Mouse (Mus musculus) layer of hippocampus, adult 6 months (tissue): ENCODE results near the gene Notch1. TPM values are rescaled to one million over a fixed set of nuclear protein-coding genes. Genes with fewer than 3 reads are reported as not detected.

ENCODE experiments used
- long read RNA-seq, 2 experiments: library from polyadenylated mRNA; unstranded; transcript quantifications; one replicate each; pipeline ENCODE4 v2.0.0; 2019 to 2020
- microRNA-seq: library from miRNA; unstranded; fragments of <30 nt; microRNA quantifications from one replicate; pipeline ENCODE4 v1.2.0, GENCODE M21; 2020
- polyA plus RNA-seq: library from polyadenylated mRNA; unstranded; fragments of <200 nt; fragmentation: Nextera tagmentation; gene quantifications from 2 replicates; pipeline ENCODE4 v1.2.3, GENCODE M21; 2021

Gene Notch1
- polyA plus RNA-seq, result 7.5 and 7.7 TPM in 2 replicates
- long read RNA-seq, experiment 1, partial matches to known transcripts, result 0 of 4 reads
- long read RNA-seq, experiment 1, other reads (novel, unspliced or antisense), result 4 of 4 reads
- long read RNA-seq, experiment 2, partial matches to known transcripts, result 0 of 7 reads
- long read RNA-seq, experiment 2, other reads (novel, unspliced or antisense), result 7 of 7 reads

DNA sequence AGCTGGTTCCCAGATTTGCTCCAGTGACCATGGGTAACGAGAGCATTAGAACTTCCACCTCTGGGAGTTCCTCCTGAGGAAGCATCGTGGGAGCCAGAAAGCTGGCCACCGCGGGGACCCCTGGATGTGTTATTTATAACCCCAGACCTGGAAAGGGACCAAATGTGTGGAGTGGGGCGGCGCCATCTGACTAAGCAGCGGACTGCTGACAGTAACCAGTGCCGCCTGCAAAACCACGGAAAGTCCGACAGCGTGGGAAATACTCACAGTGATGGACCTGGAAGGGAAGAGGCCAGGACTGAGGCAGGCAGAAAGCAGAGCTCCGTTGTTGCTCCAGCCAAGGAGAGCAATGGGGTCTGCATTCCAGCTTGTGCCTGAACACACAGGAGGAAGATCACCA, at the start of gene Notch1:
Notch1 (minus strand) TSS at position 389 of the 400 bp plus-strand sequence.

DNA sequence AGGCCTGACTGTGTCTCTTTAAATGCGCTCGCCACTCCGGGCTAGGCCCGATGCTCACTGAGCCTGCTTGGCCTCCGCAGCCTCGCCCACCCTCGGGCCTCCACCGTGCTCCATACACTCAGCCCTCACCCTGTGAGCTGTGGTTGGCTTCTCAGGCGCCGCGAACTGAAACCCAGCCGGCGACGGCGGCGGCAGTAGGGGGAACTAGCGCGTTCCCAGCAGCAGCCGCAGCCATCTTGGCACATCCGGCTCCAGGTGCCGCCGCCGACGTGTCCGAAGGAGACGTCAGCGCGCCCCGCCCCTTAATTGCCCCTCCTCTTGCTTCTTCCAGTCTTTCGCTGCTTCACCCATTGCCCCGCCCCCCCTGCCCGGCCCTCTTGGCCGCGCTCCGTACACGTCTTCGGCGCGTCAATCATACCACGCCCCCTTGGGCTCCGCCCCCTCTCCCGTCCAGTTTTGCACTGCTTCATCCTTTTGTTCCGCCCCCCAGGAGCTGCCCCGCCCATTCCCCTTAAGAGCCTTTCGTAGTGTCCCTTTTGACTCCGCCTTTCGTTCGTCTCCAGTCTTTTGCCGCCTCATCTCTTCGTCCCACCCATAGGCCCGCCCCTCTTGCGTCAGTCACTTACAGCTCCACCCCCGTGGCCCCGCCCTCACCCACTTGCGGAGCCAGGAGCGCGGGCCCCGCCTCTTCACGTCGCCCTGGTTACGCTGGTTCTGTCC, 71.4 kb downstream of the Notch1 start, which contains the start of gene Sec16a:
Sec16a (minus strand) TSS at position 271 of the 720 bp plus-strand sequence.

DNA sequence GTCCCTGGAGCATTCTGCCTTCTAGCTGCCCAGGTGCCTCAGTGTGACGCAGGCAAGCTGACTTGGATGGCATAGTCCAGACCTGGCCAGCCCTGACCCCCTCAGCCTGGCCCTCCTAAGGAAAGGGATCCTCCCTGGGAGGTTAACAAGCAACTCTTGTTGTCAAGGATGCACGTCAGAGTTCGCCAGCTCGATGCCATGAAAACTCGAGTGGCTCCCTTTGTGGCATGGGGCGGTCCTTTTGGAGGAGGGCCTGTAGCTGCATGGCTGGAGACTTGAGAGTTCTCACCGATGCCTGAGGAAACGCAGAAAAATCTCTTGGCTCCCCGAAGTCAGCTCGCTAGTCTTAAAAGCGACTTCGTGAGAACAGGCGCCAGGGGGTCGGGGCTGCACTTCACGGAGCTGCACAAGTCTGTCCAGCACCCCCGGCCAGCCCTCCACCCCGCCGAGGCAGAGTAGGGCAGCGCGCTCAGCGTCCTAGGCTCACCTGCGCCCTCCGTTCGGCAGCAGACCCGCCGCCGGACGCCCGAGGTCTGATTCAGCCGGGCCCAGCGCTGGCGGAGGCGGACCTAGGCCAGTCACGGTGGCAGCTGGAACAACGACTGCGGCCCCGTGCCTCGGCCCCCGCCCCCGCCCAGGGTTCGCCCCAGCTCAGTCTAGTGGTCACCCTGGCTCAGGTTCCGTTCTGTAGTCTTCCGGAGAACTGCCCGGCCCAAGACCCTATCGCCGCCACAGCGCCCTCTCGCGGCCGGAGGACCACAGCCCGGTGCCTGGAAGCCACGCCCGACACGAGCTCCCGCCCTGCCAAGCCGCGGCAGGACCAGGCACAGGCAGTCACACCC, 107.7 kb downstream of the Notch1 start, which contains the start of gene Inpp5e:
Inpp5e (minus strand) TSS at position 689 of the 842 bp plus-strand sequence.

Small RNAs within 50 kb of the gene (microRNA-seq; reads per million reads assigned to microRNA genes)
- 0.64 reads per million for gene Mir6996

Other genes with a start within 250 kb of the Notch1 start
- gene Ccdc187, start 222.1 kb downstream of the Notch1 start, polyA plus RNA-seq, result 0.21 TPM in 2 replicates
- 14.3 and 15.6 TPM in 2 replicates for gene Gpsm1, start 201.1 kb downstream of the Notch1 start, polyA plus RNA-seq
- 47.9 and 49.6 TPM in 2 replicates for gene Dnlz, start 164.6 kb downstream of the Notch1 start, polyA plus RNA-seq
- gene Card9, start 155.7 kb downstream of the Notch1 start, polyA plus RNA-seq, result 0.65 and 0.67 TPM in 2 replicates
- gene Snapc4, start 136.0 kb downstream of the Notch1 start, polyA plus RNA-seq, result 5.3 and 5.5 TPM in 2 replicates
- gene Entr1, start 127.3 kb downstream of the Notch1 start, polyA plus RNA-seq, result 66.4 and 77.0 TPM in 2 replicates
- 47.8 and 57.9 TPM in 2 replicates for gene Pmpca, start 127.3 kb downstream of the Notch1 start, polyA plus RNA-seq
- gene Inpp5e, start 107.5 kb downstream of the Notch1 start, polyA plus RNA-seq, result 4.2 and 4.4 TPM in 2 replicates
- 11.0 TPM in 2 replicates for gene Sec16a, start 71.4 kb downstream of the Notch1 start, polyA plus RNA-seq
- 86.2 and 102 TPM in 2 replicates for gene Egfl7, start 63.4 kb upstream of the Notch1 start, polyA plus RNA-seq
- not detected in 2 replicates for gene Gm20532, start 70.0 kb upstream of the Notch1 start, polyA plus RNA-seq
- gene Agpat2, start 87.8 kb upstream of the Notch1 start, polyA plus RNA-seq, result 1.4 and 1.9 TPM in 2 replicates
- gene Fam69b, start 111.8 kb upstream of the Notch1 start, polyA plus RNA-seq, result 58.7 and 61.4 TPM in 2 replicates
- gene Lcn4, start 154.6 kb upstream of the Notch1 start, polyA plus RNA-seq, result not detected in 2 replicates